Mouse (Mus musculus): Measurements from ENCODE around the gene Creb3l4.

Creb3l4 gene

GRCm38 (mm10) chr3:90224331-90224730 lies 19.0 kb downstream of the Creb3l4 start:
- DNase-seq, result no peak

GRCm38 (mm10) chr3:90222941-90223340 lies 20.4 kb downstream of the Creb3l4 start:
- DNase-seq, result no peak

GRCm38 (mm10) chr3:90222455-90222854 lies 20.9 kb downstream of the Creb3l4 start:
- DNase-seq, result no peak

- DNase-seq, result no peak
These were observed 22.2 kb downstream of the Creb3l4 start for GRCm38 (mm10) chr3:90221123-90221522.

- DNase-seq, result no peak
These were observed 22.8 kb downstream of the Creb3l4 start for GRCm38 (mm10) chr3:90220531-90220951.

GRCm38 (mm10) chr3:90220088-90220487 lies 23.2 kb downstream of the Creb3l4 start:
- DNase-seq, result peak; percentile 43

- no peak for DNase-seq
These were observed 27.4 kb downstream of the Creb3l4 start for GRCm38 (mm10) chr3:90215825-90216380.

- DNase-seq, result no peak
These were observed 29.2 kb downstream of the Creb3l4 start for GRCm38 (mm10) chr3:90213956-90214684.

- DNase-seq, result peak; percentile 96
These were observed 29.9 kb downstream of the Creb3l4 start, which contains the start of the genes Rps27 and Rab13 for GRCm38 (mm10) chr3:90213377-90213866. TSS of gene Rps27 (minus strand) at chr3:90213651. TSS of gene Rab13 (plus strand) at chr3:90213695.

- DNase-seq, result no peak
These were observed 30.6 kb downstream of the Creb3l4 start for GRCm38 (mm10) chr3:90212723-90213122.

GRCm38 (mm10) chr3:90211475-90212398 lies 31.6 kb downstream of the Creb3l4 start:
- DNase-seq, result no peak

GRCm38 (mm10) chr3:90209908-90210566 lies 33.3 kb downstream of the Creb3l4 start:
- DNase-seq, result no peak

GRCm38 (mm10) chr3:90208662-90209061 lies 34.6 kb downstream of the Creb3l4 start:
- DNase-seq, result no peak

GRCm38 (mm10) chr3:90204582-90204981 lies 38.7 kb downstream of the Creb3l4 start:
- no peak for DNase-seq

GRCm38 (mm10) chr3:90203619-90204018 lies 39.7 kb downstream of the Creb3l4 start:
- no peak for DNase-seq

GRCm38 (mm10) chr3:90202884-90203283 lies 40.4 kb downstream of the Creb3l4 start:
- no peak for DNase-seq

- DNase-seq, result no peak
These were observed 45.8 kb downstream of the Creb3l4 start for GRCm38 (mm10) chr3:90197548-90197947.

- no peak for DNase-seq
These were observed 47.7 kb downstream of the Creb3l4 start for GRCm38 (mm10) chr3:90195644-90196043.

- DNase-seq, result no peak
These were observed 48.6 kb downstream of the Creb3l4 start for GRCm38 (mm10) chr3:90194759-90195158.

- no peak for DNase-seq
These were observed 52.3 kb downstream of the Creb3l4 start for GRCm38 (mm10) chr3:90190859-90191510.
